Mouse (Mus musculus) left cerebral cortex, postnatal 14 days (tissue): ENCODE measurements around the gene 1700093K21Rik. TPM values are rescaled to one million over a fixed set of nuclear protein-coding genes. Genes with fewer than 3 reads are reported as not detected.
"Not testable (repeated sequence)": the region's sequence is repeated elsewhere in the genome, so short reads cannot be mapped to it uniquely, and the experiment has no call there.

Experiments used
- DNase-seq, 2 experiments: peaks; one replicate each; pipeline ENCODE4 v3.0.0; 2021 to 2022; ENCODE audit warnings: low spot score in 2 of 2, mixed read lengths in 1 of 2
- intact Hi-C: fragments of 180-260 bp; cut with DNase I; formaldehyde crosslinking; loops from one replicate; pipeline ENCODE4 v1.15.1; 2025
- long read RNA-seq, 2 experiments: library from polyadenylated mRNA; stranded (forward); transcript quantifications; one replicate each; pipeline ENCODE4 v2.0.0; 2021
- total RNA-seq, 2 experiments: library from RNA; stranded (reverse); gene quantifications; 2 replicates each; pipeline ENCODE4 v1.2.3; 2021

The 1700093K21Rik gene
- total RNA-seq: under 1 TPM; 0.34 to 0.51 TPM
- long read RNA-seq, experiment 1: 0 reads
- long read RNA-seq, experiment 2: 0 reads

GRCm38 (mm10) chr11:23520473-23521205 lies at the start of gene 1700093K21Rik:
Gene 1700093K21Rik (minus strand): TSS chr11:23521155.
- intact Hi-C loops: no loop called here
- no peak for DNase-seq

GRCm38 (mm10) chr11:23570130-23570529 lies 49.2 kb upstream of the 1700093K21Rik start:
- no peak for DNase-seq
- intact Hi-C loops: no loop called here

GRCm38 (mm10) chr11:23565761-23566160 lies 44.8 kb upstream of the 1700093K21Rik start:
- DNase-seq: peak; percentile 86 to 89
- intact Hi-C loops: loop anchor here (2.0 kb wide), 1 partner anchor 67 kb away; the partner anchor contains the start of gene Ahsa2

DNA sequence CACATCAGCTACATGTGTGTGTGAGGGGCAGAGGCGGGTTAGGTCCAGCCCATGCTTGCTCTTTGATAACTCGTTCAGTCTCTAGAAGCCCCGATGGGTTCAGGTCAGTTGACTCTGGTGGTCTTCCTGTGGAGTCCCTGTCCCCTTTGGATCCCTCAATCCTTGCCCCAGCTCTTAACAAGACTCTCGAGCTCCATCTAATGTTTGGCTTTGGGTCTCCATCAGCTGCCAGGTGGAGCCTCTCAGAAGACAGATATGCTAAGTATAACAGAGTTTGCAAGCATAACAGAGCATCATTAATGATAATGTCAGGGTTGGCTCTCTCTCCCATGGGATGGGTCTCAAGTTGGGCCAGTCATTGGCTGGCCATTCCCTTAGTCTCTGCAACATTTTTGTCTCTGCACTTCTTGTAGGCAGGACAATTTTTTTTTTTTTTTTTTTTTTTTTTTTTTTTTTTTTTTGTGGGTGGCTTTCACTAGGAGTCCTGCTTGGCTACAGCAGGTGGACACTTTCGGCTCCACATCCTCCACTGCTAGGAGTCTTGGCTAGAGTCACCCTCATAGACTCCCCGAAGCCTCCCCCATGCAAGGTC lies 36.2 kb upstream of the 1700093K21Rik start:
- DNase-seq: no peak
- intact Hi-C loops: no loop called here

- DNase-seq: no peak
- intact Hi-C loops: no loop called here
Measured at GRCm38 (mm10) chr11:23537446-23537845, 16.5 kb upstream of the 1700093K21Rik start.

- DNase-seq: no peak
- intact Hi-C loops: no loop called here
Measured at GRCm38 (mm10) chr11:23518981-23519380, 2.0 kb downstream of the 1700093K21Rik start.

- no peak for DNase-seq
- intact Hi-C loops: no loop called here
Measured at GRCm38 (mm10) chr11:23515315-23515714, 5.6 kb downstream of the 1700093K21Rik start.

GRCm38 (mm10) chr11:23514785-23515184 lies 6.2 kb downstream of the 1700093K21Rik start:
- intact Hi-C loops, DNase-seq: not testable (repeated sequence)

GRCm38 (mm10) chr11:23504801-23505200 lies 16.2 kb downstream of the 1700093K21Rik start:
- intact Hi-C loops, DNase-seq: not testable (repeated sequence)

DNA sequence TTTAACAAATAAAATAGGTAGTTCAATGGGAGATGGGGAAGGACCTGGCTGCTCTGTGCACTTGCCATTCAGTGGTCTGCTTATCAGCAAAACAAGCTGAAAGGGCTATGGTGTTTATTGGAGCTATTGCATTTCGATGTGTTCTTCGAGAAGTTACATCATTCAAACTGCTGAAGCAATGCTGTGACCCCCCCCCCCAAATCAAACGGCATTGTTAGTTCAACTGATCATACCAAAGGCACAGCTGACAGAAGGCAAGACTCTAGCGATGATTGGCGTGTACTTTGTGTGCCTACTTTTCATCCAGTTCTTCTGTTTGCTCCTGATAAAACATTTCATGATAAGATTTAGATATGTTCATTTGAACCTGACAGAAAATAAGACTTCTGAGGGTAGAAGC lies 22.3 kb downstream of the 1700093K21Rik start:
- intact Hi-C loops: loop anchor here (2.0 kb wide), 1 partner anchor 68 kb away; no protein-coding TSS in a partner anchor
- DNase-seq: no peak

GRCm38 (mm10) chr11:23497718-23498509 lies 23.0 kb downstream of the 1700093K21Rik start, which contains the start of gene Ahsa2:
Gene Ahsa2 (minus strand): TSS chr11:23498030.
- intact Hi-C loops: loop anchor here (2.0 kb wide), 1 partner anchor 69 kb away; no protein-coding TSS in a partner anchor
- peak; percentile 91 to 93 for DNase-seq

- intact Hi-C loops: no loop called here
Measured at GRCm38 (mm10) chr11:23497335-23497717, 23.6 kb downstream of the 1700093K21Rik start.

GRCm38 (mm10) chr11:23496661-23497060 lies 24.3 kb downstream of the 1700093K21Rik start:
- no peak for DNase-seq
- intact Hi-C loops: no loop called here

More at GRCm38 (mm10) chr11:23497335-23497717, 23.6 kb downstream of the 1700093K21Rik start:
- DNase-seq: peak; percentile 67 to 71

- DNase-seq: no peak
- intact Hi-C loops: no loop called here
Measured at GRCm38 (mm10) chr11:23495231-23495630, 25.7 kb downstream of the 1700093K21Rik start.

DNA sequence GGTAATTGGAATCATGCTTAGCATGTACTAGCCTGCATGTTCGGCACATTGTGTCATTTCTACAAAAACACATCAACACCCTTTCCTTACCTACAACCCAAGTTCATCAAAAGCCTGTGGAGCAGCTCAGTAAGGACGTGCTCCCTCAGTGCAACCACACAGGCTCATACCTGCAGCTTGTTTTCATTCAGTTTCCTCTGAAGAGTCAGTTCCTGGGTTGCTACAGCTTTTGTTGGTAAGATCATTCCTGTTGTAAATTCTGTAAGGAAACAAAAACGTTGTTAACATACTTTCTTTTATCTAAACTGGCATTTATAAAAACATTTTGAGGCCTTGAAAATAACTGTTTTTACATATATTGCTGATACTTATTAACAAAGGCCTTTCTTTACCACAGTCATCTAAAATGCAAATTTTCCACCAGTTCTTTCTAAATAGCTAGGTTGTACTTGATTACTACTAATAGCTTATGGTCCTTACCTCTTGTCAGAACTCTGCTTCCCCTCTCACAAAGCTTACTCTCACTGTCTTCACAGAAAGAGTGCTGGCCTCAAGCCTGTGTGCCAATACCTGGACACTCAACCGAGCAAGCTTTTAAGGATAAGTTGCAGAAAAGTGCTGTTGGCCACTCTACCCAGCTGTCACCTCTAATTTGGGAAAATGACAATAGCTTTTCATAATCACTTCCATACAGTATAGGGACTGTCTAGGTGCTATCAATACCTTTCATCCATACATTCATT lies 28.7 kb downstream of the 1700093K21Rik start:
- intact Hi-C loops: no loop called here
- no peak for DNase-seq

DNA sequence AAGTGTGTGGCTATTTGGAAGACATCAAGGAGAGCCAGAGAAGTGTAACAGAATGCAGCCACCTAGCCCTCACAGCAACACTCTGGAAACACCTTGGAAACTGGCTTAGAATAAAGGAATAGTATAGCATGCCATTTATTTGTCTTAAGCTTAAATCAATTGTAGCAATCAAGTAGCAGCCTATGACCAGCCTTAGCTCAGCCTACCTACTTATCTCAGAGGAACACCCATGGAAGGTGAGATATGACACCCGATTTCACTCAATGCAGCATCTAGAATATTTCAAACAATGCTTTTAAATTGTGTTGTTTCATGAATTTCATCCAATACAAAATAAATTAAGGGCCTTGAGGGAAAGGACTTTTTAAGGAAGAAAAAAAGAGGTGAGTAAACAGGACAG lies 31.0 kb downstream of the 1700093K21Rik start:
- intact Hi-C loops: no loop called here
- DNase-seq: no peak
